Mouse (Mus musculus) frontal cortex, postnatal 25 days (tissue): ENCODE results near the gene 4930451I11Rik.

Experiments used
- DNase-seq, 2 experiments: peaks; one replicate each; pipeline ENCODE4 v3.0.0; 2022; ENCODE audit warnings: low spot score in 2 of 2

4930451I11Rik gene

GRCm38 (mm10) chr7:126800269-126801056 is 31.0 kb downstream of the 4930451I11Rik start:
- DNase-seq: no peak

GRCm38 (mm10) chr7:126799468-126800268 is 31.8 kb downstream of the 4930451I11Rik start:
- DNase-seq: peak; percentile 60 to 71

DNA sequence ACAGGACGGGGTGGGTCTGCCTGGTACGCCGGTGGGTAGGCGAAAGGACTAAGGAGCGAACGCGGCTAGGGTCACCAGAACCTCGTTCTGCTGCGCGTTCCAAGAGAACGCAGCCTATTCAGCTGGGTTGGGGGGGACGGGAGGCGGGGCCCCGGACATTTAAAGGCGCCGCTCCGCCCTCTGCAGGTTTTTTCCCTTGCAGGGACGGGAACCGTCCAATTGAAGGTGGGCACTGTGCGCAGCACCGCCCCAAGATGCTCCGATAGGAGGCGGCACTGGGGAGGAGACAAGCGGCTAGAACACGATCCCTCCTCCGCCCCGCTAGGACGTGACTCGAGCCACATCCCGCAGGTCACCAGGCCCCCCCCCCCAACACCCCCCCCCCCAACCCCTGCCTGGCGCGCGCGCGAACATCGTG is 32.4 kb downstream of the 4930451I11Rik start:
- peak; percentile 91 to 96 for DNase-seq

DNA sequence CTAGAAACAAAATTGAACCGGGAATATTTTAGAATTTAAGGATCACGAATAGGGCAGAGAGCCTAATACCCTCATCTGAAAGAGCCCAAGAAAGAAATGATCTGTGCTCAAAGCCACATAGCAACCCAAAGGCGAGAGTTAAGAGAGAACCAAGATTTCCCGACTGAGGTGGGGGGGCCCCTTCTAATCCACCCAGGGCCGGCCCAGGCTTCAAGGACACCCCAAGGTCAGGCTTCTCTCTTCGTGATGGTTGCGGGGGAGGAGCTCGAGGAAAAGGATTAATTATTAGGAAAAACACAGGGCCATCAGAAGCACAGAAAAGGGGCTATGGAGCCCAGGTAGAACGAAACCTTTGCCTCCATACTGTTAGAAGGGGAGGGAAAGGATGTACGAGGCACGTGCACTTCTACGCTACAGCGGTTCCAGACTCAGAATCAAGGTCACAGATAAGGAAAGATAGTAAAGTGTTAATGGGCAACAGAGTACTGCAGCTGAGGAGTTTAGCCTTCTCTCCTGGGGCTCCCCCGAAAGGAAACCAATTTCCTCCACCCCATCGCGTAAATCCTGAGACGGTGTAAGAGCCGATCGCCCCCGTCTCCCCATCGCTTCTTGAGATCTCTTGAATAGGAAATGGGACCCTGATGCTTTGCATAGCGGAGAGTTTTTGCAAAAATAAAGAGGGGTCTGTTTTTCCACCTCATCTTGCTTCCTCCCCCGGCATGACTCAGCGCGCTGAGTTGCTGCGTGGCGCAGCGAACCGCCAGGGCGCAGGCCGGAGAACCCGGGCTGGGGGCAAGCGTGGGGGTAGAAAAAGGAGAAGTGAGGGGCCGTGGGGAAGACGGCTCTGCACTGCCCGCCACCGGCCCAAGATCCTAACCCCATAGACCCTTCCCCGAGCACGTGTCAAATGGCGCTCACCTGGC is 33.1 kb downstream of the 4930451I11Rik start:
- DNase-seq: no peak

DNA sequence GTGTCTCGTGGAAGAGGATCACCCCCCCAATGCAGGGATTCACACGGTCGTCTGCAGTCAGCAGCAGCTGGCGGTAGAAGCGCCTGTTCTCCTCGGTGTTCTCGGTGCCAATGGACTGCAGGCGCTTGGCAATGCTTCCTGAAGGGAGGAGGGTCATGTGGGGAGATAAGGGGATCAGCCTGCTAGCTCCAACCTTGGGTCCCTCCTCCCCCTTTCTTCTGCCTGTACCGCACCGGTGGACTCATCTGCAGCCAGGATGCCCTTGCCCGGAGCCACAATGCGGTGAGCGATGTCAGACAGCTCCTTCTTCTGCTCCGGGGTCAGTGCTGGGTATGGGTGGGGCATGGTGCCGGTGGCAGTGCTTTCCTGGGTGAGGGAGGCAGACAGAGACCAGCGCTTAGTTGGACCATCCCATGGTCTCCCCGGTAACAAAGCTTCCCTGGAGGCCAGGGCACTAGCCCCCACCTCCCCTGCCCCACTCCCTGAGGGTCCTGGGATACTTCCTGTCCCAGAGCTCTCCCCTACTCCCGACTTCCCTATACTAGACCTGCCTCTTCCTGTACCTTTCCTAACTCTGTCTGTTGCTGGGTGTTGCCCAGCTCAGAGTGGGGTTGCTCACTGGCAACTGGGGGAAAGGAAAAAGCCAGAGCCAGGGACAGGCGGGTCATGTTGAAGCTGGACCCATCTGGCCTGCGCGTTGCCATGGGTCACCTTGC is 33.9 kb downstream of the 4930451I11Rik start, which contains the start of gene Fam57b:
Fam57b (plus strand) TSS at position 258 of the 716 bp plus-strand sequence.
- DNase-seq: no peak

DNA sequence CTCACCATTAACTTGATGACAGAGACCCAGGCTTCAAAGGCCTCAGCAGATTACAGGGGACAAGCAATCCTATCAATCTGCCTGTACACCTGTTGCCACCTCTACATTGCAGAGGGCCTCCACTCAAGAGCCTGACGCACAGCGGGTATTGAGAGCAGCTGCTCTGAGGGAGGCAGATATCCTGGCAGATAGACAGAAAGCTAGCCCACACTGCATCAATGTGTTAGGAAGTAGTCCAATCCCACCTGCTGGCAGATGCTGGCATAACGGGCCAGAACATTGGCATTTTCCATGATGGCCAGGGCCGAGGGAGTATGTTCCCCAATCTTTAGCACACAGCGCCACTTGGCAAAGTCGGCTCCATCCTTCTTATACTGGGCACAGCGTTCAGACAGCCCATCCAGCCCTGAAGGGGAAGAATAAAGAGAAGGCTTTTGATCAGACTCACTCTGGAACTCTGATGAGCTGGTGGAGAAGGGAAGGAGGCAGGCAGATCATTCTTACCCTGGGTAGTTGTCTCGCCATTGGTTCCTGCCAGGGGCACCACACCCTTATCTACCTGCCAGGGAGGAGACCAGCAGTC is 35.0 kb downstream of the 4930451I11Rik start:
- no peak for DNase-seq

GRCm38 (mm10) chr7:126795387-126796317 is 35.8 kb downstream of the 4930451I11Rik start:
- DNase-seq: no peak

- no peak for DNase-seq
Measured at GRCm38 (mm10) chr7:126794271-126794605, 37.2 kb downstream of the 4930451I11Rik start.

DNA sequence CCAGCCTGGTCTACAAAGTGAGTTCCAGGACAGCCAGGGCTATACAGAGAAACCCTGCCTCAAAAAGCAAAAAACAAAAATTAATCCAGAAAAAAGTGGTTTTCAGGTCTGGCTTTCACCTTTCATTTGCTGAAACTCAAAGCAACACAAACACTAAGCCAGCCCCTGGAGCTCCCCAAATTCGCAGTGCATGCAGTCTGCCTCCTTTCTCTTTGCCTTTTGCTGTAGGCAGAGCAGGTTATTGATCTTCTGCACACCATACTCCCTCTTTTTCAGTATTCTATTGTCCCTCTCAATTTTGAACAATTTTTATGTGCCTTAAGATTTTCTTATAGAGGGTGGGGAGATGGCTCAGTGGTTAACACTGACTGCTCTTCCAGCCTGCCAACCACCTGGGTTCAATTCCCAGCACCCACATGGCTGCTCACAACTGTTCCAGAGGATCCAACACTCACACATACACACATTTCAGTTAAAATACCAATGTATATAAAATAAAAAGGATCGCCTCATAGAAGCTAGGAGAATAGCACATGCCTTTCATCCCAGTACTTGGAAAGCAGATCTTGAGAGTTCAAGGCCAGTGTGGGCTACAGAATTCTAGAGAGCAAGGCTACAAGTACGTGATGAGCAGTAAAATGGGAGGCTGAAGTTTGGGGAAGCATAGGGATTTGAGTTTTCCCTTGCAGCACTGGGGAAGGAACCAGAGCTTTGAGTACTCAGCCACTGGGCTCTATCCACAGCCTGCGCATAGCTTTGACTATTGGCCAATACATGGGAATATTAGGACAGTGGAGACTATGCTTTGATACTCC is 37.8 kb downstream of the 4930451I11Rik start:
- no peak for DNase-seq

DNA sequence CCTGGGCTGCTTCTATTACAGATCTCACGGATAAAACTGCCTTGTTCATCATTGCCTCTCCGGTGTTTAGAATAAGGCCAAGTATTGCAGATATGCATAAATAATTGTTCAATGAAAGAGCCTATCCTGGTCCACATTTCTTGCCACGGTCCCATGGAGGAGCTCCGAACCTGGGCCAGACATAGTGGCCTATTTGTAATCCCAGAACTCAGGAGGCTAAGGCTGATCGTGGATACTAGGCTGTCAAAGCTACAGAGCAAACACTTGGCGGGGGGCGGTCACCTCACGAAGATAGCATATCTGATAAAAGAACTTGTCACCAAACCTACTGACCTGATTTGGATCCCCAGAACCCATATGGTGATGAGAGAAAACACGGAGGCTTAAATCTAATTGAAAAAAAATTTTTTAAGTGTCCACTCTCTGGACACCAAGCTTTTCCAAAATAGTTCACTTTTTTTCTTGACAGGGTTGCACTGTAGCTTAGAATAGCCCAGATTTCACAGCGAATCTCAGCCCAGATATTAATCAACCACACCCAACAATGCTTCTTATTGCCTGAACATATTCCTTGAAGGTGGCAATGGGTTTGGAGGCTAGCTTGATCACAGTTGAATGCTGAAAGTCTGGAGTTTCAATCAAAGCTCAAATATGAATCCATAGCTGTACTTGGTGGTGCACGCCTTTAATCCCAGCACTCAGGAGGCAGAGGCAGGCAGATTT is 38.6 kb downstream of the 4930451I11Rik start:
- DNase-seq: no peak

- DNase-seq: peak; percentile 85 to 95
Measured at GRCm38 (mm10) chr7:126791851-126792720, 39.4 kb downstream of the 4930451I11Rik start, which contains the start of gene Ppp4c. Gene Ppp4c, minus strand, starts transcription at chr7:126792496.

GRCm38 (mm10) chr7:126789141-126789540 is 42.3 kb downstream of the 4930451I11Rik start:
- no peak for DNase-seq

- no peak for DNase-seq
Measured at GRCm38 (mm10) chr7:126786142-126786541, 45.3 kb downstream of the 4930451I11Rik start.

GRCm38 (mm10) chr7:126785056-126785455 is 46.4 kb downstream of the 4930451I11Rik start:
- no peak for DNase-seq

DNA sequence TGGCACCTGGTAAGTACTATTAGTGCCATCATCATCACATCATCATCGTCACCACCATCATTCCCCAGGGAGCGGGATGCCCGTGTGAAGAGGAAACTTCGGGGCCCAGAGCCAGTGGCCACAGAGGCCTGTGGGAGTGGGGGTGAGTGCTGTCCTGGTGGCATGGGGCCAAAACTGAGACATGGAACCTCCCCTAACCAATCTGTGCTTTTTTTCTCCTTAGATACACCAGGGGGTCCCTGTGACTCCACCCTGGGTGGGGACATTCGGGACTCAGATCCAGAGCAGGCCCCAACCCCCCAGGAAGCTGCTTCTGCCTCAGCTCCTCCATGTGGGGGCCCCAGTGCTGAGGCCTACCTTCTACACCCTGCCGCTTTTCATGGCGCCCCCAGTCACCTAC is 47.0 kb downstream of the 4930451I11Rik start:
- no peak for DNase-seq

GRCm38 (mm10) chr7:126782693-126783092 is 48.7 kb downstream of the 4930451I11Rik start:
- DNase-seq: no peak
